Mouse (Mus musculus) E14TG2a.4 (cell line): ENCODE data around the gene Cdh15.

Experiments used
- CTCF ChIP-seq: conservative IDR thresholded peaks from 2 replicates; pipeline ENCODE4 v1.5.1; 2014; ENCODE audit warnings: low read length
- NANOG ChIP-seq: IDR thresholded peaks from 2 replicates; pipeline ENCODE4 v1.6.1; 2014; ENCODE audit warnings: borderline replicate concordance, low read length, mixed read lengths
- POU5F1 ChIP-seq: IDR thresholded peaks from 2 replicates; pipeline ENCODE4 v1.6.1; 2014; ENCODE audit warnings: low read length, borderline replicate concordance

GRCm38 (mm10) chr8:122897200-122897599 lies 49.4 kb downstream of the Cdh15 start:
- no peak for TF ChIP-seq CTCF
- TF ChIP-seq NANOG: no peak
- no peak for TF ChIP-seq POU5F1
